Mouse (Mus musculus): Measurements from ENCODE around the gene Nim1k.

Nim1k gene

DNA sequence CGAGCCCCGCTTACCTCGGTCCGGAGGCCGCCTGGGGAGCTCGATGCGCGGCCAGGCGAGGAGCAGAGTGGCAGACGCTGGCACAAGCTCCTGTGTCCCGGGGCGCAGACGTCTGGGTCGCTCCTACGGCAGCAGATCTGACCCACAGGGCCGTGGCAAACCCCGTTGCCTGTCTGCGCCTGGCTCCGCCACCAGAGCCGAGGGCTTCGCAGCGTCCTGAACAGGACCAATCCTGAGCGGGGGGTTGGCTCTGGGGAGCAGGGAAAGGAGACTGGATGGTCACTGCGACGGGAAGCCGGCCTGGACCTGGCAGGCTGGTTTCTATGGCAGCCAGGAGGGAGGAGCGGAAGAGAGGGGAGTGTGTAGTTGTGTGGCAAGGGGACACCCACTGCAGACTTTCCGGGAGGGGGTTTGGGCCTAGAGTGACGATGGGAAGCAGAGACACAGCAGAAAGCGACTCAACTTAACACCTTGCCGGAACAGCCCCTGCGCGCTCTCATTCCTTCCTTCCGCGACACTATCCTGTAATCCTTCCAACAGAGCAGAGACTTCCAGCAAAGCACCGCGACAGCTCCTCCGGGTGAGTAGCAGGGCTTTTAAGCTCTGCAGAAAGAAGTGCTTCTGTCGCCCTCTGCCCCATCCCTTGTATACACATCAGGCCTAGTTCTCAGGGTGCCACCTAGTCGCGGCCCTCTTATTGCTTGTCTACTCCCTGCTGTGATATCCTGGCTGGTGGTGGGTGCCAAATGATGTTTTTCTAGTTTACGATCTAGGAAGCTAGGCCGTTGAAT lies at the start of gene Nim1k:
Gene Nim1k (minus strand): TSS at position 202 of the 791 bp plus-strand sequence.
- peak; percentile 87 for DNase-seq

DNA sequence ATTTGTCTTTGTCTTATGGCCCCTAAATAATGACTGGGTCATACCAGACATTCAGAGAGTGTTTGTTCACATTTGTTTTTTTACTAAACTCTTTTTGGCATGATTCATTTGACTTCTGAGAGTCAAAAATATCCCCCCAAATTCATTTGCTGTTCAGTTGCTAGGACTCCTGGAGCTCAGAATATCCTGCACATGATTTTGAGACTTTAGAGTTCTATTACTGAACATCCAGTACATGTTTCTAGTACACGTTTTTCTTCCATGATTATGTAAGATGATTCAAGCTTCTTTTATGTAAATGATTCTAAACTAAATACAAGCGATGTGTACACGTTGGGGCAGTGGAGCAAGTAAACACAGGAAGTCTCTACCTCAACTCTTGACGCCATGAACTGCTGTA lies 42.0 kb upstream of the Nim1k start:
- DNase-seq: no peak

DNA sequence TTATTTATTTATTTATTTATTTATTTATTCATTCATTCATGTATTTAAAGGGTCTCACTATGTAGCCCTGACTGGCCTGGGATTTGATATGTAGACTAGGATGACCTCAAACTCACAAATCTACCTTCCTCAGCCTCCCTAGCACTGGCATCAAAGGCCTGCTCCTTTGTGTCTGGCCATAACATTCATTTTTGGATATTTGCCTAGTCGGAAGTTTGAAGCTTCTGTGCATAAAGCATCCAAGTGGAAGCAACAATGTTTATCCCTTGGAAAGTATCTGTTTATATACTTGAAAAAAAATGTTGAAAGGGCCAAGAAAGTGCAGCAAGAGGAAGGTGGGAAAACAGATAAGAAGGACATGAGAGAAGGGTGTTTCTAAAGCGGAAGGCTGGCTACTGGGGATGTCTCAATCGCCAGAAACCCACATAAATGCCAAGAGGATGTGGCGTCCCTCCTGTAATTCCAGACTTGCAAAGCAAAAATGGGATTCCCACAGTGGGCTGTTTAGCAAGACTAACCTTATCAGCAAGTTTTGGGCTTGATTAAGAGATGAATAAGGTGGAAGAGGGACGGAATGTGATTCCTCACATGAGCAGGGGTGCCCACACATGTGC lies 37.2 kb upstream of the Nim1k start:
- DNase-seq: no peak

GRCm38 (mm10) chr13:119791580-119792135 lies 36.0 kb upstream of the Nim1k start:
- DNase-seq: peak; percentile 23

- DNase-seq: peak; percentile 97
Observed at GRCm38 (mm10) chr13:119790761-119791579, 35.3 kb upstream of the Nim1k start, which contains the start of gene Zfp131. TSS of gene Zfp131 (minus strand) at chr13:119790889.

- peak; percentile 61 for DNase-seq
Observed at GRCm38 (mm10) chr13:119789851-119790717, 34.4 kb upstream of the Nim1k start.

DNA sequence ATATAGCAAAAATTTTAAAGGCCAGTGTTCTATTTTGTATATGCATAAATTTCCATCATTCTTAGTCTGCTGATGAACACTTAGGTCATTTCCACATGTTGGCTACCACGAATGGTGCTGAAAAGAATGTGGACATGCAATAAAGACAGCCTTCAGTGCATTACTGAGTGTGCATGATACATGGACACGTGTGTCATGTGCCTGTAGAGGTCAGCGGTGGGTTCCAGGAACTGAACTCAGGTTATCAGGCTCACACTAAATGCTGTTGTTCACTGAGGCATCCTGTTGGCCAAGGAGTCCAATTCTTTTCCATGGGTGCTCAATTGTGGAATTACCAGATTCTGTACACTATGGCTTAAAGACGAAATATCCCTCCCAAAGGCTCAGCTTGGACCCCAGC lies 27.9 kb upstream of the Nim1k start:
- no peak for DNase-seq

GRCm38 (mm10) chr13:119768541-119768940 lies 12.9 kb upstream of the Nim1k start:
- DNase-seq: no peak

DNA sequence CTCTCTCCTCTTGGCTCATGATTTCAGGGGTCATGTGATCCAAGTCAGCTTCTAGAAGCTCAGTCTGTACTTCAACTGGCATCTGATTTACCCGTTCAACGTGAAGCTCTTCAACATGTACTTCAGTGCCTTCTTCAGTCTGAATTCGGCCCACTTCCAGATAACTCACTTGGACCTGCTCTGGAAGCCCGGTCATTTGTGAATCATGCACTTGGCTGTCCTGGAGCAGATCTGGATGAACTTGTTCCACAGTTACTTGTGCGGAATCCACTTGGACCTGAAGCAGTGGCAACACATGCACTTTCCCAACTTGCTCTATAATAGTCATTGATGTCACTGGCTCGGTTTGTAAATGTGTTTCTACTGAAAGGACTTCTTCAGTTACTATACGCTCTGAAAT lies 10.8 kb upstream of the Nim1k start:
- DNase-seq: no peak

GRCm38 (mm10) chr13:119756831-119757230 lies 1.1 kb upstream of the Nim1k start:
- peak; percentile 6 for DNase-seq

GRCm38 (mm10) chr13:119755141-119755547 lies 538 bp downstream of the Nim1k start:
- DNase-seq: no peak

- DNase-seq: no peak
Observed at GRCm38 (mm10) chr13:119754635-119755020, 1.1 kb downstream of the Nim1k start.

DNA sequence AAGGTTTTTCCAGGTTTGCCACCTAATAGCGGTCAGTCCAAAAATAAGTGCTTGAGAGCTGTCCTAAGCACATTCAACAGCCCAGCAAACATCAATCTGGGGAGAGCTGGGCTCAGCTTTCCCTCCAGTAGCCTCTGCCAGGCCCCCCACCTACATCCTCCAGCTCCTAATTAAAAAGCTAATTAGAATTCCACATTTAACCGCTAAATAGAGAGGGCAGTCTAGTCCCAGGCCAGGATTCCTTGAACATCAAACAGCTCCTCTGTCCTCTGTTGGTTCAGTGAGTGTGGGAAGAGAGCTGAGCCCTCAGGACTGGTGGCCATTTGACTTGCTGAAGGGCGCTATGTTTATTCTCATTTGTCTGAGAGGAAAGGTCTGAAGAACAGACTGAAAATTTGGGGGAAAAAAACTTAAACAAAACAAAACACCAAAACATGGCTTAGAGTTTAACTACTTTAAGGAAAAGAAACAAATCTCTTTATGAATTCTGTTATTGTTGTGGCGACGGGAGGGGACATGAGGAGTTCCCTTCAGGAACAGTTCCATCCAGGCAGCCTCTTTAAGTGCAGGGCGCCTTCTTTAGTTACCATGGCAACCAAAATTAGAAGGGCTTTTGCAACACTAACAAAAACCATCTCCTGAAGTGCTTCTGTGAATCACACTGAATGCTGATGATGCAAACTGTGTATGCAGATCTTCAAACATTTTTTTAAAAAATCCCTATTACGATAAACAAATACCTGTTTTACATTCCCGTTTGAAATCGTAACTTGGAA lies 1.6 kb downstream of the Nim1k start:
- DNase-seq: no peak

- no peak for DNase-seq
Observed at GRCm38 (mm10) chr13:119746930-119747329, 8.8 kb downstream of the Nim1k start.

DNA sequence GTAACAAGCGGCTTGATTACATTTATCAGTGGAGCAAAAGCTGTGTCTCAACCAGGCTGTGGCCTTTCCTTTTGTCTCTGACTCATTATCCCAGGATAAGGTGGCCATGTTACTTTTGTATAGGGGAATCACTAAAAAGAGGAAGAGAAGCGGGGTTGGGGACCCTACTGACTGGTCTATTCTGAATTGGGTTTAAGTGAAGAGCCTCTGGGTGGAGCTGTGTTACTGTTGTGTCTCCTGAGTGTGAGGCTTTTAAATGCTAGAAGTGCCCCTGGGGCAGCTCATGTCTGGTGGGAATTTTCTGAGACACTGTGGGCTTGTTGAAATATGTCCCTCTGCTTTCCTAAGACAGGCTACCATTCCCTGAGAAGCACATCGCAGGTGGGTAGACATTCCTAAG lies 12.2 kb downstream of the Nim1k start:
- DNase-seq: no peak

DNA sequence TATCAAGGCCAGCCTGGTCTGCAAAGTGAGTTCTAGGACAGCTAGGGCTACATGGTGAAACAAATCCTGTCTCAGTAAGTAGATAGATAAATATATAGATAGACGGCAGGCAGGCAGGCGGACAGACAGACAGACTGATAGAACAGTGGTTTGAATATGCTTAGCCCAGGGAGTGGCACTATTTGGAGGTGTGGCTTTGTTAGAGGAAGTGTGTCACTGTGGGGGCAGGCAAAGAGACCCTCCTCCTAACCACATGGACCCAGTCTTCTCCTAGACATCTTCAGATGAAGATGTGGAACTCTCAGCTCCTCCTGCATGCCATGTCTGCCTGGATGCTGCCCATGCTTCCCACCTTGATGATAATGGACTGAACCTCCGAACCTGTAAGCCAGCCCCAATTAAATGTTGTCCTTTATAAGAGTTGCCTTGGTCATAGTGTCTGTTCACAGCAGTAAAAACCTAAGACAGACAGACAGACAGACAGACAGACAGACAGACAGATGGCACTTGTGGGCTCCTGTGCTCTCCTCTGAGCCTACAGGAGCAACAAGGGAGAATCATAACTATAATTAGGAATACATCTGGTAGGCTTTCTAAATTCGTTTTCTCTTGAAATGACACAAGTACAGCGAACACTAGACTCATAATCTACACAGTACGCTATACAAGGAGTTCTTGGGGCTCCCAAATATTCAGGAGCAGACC lies 12.8 kb downstream of the Nim1k start:
- no peak for DNase-seq

DNA sequence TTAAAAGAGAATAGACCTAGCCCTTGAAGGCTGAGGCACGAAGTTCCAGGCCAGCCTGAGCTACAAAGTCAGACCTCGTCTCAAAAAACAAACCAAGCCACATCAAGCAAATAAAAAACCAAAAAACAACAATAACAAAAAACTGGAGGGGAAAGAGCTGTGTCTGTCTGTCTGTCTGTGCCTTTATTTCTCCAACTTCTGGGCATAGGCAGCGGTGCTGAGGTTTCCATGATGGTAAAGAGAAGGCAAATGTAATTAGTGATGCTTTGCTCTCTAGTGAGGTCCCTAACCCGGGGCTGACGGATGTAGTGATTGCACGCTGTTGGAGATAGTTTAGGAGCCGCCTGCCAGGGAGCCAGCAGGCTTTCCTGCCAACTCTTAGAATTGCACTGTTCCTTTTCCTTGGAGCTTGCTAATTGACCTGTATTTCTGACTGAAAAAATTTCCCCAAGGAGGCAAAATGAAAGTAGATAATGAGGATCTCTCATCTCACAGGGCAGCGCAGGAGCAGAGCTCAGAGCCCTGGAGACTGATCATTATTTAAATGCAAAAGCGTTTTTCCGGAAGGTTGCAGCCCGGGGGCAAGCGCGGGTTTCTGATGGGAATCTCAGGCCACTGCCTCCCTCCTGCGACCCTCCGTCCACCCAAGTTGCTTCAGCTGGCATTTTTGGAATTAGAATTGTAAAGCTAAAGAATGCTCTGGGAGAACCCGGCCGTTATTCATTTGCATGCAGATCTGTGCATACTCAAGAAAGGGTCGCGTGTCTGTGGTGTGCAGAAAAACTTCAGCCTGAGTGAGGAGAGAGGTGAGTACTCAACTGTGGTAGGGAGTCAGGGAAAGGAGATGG lies 14.1 kb downstream of the Nim1k start:
- DNase-seq: no peak

- no peak for DNase-seq
Observed at GRCm38 (mm10) chr13:119731448-119731847, 24.2 kb downstream of the Nim1k start.

DNA sequence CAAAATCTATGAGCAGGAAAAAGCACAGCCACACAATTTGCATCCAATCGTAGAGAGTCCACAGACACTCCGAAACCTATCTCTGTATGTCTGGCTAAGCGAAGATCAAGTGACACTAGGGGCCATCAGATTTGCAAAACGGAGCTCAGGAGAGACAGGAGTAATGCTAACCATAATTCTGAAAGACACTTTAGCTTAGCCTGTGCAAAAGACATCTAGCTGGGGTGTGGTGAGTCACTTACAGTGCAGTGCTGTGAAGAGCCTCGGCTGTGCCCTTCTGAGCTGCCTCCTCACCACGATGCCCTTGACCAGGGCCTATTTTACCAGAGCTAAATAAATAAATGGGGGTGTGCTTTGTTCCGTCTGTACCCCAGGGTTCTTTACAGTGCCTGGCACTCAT lies 26.3 kb downstream of the Nim1k start:
- DNase-seq: no peak

Measured in kidney, postnatal 14 days (tissue).